Mouse (Mus musculus) brain, adult 2 months (tissue): ENCODE results near the gene Thbs4.

Source experiments
- DNase-seq: peaks from one replicate; pipeline ENCODE4 v3.0.0; 2011; ENCODE audit warnings: low read depth, low spot score

The Thbs4 gene

DNA sequence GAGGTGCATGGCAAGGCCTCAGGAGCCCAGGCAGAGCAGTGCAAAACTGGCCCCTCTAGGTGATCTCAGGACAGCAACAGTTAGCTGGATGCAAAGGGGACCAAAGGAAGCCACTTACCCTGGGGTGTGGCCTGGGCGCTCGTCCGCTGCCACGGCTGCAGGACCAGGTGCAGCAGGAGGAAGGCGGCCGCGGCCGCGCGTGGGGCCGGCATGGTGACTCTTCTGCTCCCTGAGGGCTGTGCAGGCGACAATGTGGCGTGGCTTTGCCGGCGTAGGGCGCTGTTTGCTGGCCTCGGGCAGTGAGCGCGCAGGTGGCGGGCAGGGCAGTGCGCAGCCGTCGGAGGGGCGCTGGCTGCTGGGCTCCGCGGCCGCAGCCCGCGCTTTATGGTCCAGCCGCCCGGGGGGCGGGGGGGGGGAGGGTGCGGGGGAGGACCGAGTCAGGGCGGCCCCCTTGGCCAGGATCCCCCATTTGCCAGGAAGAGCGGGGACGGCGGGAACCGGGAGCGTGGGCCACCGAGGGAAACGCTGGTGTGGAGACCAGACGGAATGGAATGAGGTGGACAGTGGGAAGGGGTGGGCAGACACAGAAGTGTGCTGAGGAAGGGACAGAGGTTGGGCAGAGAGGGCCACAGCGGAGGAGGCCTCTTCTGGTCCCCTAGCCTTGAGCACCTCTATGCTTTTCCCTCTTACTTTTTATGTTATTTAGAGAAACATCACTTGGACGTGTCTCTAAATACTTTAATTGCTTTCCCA is at the start of gene Thbs4:
Gene Thbs4 (minus strand): TSS at position 357 of the 753 bp plus-strand sequence.
- DNase-seq, result no peak

DNA sequence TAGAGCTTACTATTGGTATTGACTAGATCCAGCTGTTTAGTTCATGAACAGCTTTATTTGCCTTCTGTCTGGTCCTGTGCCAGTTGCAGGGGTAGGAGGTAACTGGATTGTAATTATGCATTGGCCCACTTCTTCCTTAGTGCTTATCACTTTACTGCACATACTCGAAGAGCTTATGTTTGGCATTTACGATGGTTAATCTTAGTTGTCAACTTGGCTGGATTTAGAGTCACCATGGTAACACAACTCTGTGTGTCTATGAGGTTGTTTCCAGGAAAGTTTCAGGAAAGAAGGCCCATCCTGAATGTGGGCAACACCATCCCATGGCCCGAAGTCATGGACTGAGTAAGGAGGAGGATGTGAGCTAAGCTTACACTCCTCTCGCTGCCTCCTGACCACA is 38.5 kb upstream of the Thbs4 start:
- DNase-seq, result peak; percentile 26

DNA sequence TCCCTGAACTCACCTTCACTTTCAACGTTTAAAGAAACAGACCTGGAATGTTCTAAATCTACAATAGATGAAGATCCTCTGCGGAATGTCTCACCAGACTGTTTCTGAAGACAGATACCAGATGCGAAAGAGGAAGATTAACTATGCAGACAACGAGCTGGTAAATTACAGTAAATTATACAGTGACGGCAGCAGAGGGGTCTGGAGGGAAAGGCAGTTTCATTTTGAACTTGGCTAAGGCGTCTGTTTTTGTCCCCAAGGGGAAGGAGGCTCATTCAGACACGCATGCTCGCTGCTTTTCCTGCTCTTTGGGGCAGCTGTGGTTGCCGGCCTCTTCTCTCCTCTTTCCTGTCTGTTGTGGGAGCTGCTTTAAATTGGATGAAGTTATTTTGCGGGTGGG is 34.2 kb upstream of the Thbs4 start:
- peak; percentile 12 for DNase-seq

GRCm38 (mm10) chr13:92817357-92817756 is 22.7 kb upstream of the Thbs4 start:
- DNase-seq, result no peak

- DNase-seq, result no peak
Measured at GRCm38 (mm10) chr13:92816329-92816728, 21.7 kb upstream of the Thbs4 start.

DNA sequence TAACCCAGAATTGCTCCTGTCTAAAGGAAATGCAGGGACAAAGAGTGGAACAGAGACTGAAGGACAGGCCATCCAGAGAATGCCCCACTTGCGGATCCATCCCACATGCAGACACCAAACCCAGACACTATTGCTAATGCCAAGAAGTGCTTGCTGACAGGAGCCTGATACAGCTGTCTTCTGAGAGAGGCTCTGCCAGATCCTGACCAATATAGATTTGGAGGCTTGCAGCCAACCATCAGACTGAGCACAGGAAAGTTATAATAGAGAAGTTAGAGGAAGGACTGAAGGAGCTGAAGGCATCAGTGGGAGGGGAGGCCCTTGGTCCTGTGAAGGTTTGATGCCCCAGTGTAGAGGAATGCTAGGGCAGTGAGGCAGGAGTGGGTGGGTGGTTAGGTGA is 16.0 kb upstream of the Thbs4 start:
- DNase-seq, result peak; percentile 60

GRCm38 (mm10) chr13:92807849-92808248 is 13.2 kb upstream of the Thbs4 start:
- DNase-seq, result no peak

DNA sequence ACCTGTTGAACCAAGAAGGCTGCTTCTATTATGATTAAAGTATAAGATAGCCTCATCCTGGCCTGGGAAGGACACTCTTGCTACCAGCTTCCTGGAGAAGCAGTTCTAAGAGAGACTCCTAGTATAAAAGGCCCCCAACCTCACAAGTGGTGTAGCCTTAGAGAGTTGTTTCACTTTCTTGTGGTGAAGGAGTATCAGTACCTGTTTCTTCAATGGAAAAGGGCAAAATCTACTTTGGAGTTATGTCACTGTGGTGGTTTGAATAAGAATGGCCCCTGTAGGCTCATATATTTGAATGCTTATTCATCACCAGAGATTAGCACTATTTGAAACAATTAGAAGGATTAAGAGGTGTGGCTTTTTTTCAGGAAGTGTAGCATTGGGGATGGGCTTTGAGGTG is 12.2 kb upstream of the Thbs4 start:
- DNase-seq, result no peak

DNA sequence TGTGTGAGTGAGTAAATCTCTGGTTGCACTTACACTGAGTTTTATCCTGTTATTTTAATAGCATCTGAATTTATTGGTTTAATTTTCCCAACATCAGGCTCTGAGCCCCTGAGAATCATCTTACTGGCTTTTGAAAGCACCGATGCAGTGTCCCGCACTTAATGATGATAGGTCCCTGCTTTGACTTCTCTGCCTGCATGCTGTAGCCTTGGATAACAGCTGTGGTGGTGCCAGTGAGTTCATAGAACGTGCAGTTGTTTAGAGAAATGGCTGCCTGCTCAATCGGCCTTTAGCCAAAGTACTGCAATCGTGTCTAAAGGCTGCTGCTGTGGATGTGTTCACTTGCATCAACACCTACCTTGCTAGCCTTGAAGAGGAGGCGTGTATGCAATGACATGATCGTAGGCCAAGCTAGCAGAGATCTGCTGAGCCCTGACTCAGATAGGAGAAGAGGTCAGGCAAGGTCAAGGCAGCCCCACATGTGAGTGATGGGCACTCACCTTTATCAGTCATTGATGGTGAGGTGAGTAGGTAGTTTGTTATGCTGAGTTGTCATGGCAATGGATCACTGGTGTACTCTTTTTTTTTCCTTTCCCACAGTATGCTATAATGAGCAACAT is 4.8 kb upstream of the Thbs4 start:
- DNase-seq, result peak; percentile 60

DNA sequence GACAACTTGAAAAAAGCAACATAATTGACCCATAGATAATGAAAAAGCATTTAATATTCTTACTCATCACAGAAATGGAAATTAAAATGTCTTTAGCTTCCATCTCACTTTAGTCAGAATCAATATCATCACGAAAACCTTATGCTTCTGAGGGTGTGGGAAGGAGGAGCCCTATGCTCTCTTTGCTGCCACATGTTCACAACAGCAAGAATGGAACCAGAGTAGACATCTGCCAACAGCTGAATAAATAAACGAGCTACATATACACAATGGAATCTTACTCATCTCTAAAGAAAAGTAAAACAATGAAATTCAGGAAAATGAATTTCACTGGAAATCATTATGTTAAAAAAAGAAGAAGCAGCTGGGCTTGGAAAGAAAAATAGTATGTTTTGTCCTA is 4.2 kb upstream of the Thbs4 start:
- DNase-seq, result no peak

DNA sequence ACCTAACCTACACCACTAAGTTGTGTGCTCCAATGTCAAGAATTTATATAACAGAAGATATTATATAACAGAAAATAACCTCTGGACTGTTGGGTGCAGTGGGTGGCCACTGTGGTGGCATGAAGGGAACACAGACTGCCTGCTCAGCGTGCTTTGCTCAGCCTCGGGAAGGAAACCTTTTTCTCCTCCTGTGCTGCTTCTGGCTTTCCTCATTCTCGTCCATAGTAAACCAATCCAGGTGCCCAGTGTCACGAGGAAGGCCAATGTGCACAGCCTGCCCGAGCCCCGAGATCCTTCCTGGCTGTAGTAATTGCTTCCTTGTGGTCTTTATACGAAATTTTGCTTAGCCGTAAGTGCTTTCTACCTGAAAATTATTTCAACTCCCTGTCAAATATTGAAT is 982 bp downstream of the Thbs4 start:
- no peak for DNase-seq

- DNase-seq, result no peak
Measured at GRCm38 (mm10) chr13:92791474-92791873, 3.1 kb downstream of the Thbs4 start.

GRCm38 (mm10) chr13:92784311-92784710 is 10.3 kb downstream of the Thbs4 start:
- peak; percentile 71 for DNase-seq

GRCm38 (mm10) chr13:92783551-92783950 is 11.1 kb downstream of the Thbs4 start:
- DNase-seq, result no peak

GRCm38 (mm10) chr13:92780927-92781326 is 13.7 kb downstream of the Thbs4 start:
- DNase-seq, result no peak

GRCm38 (mm10) chr13:92780076-92780475 is 14.5 kb downstream of the Thbs4 start:
- DNase-seq, result no peak

DNA sequence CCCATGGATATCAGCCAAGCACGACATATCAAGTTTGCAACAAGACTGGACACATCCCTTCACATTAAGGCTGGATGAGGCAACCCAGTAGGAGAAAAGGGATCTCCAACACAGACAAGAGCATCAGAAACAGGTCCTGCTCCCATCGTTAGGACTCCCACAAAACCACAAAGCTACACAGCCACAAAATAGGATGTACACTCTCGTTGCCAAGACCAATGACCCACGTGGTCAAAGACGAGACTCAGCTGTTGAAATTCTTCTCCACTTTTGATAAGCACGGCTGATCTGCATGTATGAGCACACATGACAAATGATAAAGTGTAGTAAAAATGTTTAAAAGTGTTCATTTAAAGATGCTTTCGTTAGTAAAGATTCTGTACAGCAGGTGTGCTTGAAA is 16.0 kb downstream of the Thbs4 start:
- DNase-seq, result no peak

GRCm38 (mm10) chr13:92775916-92776315 is 18.7 kb downstream of the Thbs4 start:
- no peak for DNase-seq

GRCm38 (mm10) chr13:92774887-92775286 is 19.7 kb downstream of the Thbs4 start:
- DNase-seq, result no peak

DNA sequence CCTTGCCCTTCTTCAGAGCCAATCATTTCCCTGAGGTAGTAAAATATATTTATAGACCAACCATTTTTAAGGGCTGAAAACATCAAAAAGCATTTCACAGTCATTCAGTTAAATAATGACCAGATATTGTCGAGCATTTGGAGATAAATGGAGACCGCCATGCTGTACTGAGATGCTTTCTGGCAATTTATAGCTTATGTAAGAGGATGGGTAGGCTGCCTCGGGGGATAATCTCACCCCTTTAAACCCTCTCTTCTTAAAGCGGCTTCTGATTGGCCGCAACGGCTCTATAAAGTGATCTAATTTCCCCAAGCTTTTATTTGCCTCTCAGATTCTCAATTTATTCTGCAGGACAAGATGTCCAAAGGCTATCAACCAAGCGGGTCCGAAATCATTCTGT is 22.1 kb downstream of the Thbs4 start:
- DNase-seq, result no peak

DNA sequence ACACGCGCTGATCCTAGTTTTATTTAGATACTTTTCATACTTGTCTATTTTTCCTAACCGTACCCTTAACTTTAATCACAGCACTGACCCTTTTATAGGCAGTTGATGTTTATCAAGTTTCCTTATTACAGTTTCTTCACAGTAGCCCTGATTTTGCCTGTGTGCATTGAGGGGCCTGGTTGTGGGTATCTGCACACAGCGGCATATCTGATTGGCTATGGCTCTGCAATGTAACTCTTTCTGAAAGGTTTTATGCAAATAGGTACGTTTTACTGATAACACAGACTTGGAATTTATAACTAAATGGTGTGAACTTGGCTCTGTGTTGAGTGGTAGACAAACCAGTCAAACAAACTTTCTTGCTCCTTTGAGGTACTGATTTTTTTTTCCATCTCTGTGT is 23.1 kb downstream of the Thbs4 start:
- no peak for DNase-seq

GRCm38 (mm10) chr13:92765454-92766242 is 29.0 kb downstream of the Thbs4 start:
- no peak for DNase-seq

DNA sequence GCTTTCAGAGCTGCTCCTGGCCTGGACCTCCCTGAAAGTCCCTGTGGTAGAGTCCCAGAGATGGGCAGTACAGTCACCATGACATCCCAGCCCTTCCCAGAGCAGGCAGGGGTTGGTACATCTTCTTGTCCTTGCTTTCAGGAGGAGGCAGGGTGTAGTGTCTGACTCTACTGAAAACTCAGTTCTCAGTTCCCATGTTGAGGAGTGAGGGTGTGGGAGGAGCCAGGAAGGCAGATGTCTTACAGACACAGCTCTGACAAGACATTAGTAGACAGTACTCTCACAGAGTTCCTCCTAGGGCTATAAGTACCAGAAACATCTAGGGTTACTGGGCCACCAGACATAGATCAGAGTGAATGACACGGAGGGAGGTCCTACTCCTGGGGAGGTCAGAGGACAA is 32.3 kb downstream of the Thbs4 start:
- peak; percentile 53 for DNase-seq
